Mouse (Mus musculus): Measurements from ENCODE around the gene BC025920.

- TF ChIP-seq CTCF (conservative IDR thresholded peaks at IDR 0.05; ENCODE audit: low read length) = no peak
- no peak for TF ChIP-seq NANOG (IDR thresholded peaks at IDR 0.05; ENCODE audit: borderline replicate concordance, low read length)
Observed at GRCm38 (mm10) chr10:81579967-81580366, 26.1 kb upstream of the BC025920 start.
